Mouse (Mus musculus) natural killer cell, adult 2 months (primary cell): ENCODE data around the gene Kbtbd12.
A peak's percentile ranks its signal among the peaks of the same experiment; 100 is the strongest.

ENCODE experiments used
- DNase-seq, 2 experiments: peaks; one replicate each; pipeline ENCODE4 v3.0.0; 2022; ENCODE audit warnings: low spot score in 2 of 2

The Kbtbd12 gene

DNA sequence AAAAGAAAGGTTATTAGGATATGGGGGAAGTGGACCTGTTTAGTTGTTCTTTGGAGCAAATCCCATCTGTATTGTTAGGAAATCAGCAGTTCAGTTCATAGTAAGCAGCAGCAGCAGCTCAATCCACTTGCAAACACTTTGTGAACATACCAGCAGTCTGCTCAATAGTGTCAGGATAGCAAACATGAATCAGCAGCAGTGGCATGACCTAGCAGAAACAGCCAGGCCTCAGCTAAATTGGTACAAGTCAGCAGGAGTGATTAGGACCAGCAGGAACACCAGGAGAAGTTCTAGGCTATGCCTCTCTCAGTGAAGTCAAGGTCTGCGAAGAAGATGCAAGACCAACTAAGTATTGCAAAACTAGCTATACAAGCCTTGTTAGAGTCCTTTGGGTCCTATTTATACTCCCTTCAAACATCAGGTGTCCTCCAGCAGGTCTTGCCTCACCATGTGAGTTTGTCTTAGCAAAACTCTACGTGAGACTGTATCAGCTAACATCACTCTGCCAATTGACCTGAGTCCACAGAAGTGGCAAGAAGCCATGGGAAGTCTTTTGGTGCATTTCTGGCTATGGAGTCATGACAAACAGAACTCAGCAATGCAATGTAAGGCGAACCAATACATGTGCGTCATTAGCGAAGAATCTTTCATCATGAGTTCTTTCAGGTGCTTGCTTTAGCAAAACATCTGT lies at the start of gene Kbtbd12:
Kbtbd12 (minus strand) TSS at position 340 of the 691 bp plus-strand sequence.
- DNase-seq, result no peak

DNA sequence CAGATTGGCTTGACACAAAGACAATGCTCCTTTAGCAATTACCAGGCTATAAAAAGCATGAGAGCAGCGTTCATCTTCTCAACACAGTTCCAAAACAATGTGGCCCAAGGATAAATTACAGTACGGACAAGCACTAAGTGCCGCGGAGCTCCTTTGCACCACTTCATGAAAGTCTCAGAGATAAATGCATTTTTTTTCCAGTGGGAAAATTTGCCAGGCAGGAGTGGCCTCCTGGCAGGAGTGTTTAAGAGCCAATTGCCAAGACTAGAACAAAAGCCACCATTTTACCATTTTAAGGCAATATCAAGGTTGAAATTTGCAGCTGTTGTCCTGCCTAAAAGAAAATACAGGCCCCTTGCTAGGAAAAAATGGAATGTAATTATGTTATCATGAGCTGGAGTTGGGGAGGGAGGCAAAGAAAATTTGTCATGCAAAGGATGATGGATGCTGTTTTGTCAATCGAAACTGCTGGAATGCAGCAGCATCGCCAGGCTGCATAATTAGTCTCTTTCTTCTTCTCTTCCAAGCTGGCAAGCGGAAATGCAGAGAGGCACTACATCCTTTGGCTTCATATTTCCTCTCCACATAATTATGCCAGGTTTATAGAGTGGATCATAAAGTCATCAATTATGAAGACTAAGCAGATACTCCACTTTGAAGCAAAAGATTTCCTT lies 45.8 kb upstream of the Kbtbd12 start:
- no peak for DNase-seq

DNA sequence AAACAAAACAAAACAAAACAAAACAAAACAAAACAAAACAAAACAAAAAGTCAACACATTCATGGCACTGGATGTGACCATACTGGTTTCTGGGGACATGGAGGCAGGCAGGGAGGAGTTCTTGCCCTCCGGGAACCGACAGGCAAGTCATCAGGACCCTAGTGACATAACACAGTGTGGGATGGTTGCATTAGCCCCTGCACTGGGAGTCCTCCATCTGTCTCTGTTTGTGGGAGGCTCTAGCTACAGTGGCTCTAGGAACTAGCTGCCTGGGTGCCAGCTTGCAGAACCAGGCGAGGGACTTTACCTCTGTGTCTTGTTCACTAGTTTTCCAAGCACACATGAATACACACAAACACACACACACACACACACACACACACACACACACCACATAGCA lies 43.3 kb upstream of the Kbtbd12 start:
- no peak for DNase-seq

DNA sequence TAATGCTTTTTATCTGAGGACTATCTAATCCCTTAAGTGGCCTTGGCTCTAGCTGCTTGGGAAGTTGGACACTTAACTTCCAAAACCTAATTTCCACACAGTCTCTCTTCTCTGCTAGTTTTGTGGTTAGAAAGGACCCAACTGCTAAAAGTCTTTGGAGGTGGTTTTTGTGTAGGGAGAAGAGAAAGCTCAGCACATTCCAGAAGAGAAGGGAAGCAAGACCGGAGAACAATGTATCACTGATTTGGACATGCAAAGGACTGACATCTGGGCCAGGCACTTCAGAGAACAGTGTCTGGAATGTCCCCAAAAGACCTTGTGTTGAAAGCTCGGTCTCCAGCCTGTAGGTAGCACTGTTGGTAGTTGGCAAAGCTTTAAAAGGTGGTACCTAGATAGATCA lies 40.0 kb upstream of the Kbtbd12 start:
- no peak for DNase-seq

DNA sequence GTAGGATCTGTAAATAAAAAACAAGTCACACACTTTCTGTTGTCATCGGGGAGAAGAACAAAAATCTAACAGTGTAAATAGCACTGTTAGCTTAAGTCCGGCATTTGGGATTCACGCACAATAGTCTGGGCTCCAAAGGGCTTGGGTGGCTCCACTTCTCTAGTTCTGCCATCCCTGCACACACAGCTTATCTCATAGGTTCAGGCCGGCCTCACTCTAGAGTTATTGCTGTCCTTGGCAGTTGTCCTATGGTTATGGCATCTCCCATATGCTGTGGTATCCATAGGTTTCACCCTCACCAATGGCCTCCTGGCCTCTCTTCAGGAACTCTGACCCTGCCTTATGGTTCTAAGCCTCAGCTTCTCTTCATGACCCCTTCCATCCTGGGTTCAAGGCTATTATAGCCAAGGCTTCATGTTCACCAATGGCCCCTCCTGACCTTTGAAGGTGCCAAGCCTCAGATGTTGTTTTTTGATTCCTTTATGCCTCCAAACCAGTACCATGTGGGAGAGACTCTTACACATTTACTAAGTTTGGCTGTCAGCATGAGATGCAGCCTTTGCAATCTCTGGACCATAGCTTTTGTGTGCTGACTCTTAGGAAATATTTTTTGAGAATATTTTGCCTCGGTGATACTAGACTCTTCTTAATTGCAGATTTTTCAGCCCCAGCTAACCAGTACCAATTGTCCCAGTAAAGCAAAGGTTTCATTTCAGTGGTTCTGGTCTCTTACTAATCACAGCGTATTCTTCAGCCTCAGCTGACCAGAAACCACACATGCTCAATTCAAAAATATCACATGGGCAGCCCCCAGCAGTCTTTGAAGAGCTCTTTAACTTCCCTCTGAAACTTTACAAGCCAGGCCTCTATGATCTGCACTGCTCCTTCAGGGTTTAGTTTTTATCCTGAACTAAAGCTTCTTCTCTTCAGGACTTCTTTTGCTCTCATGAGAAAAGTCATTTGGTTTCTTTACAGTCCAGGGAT lies 39.3 kb upstream of the Kbtbd12 start:
- DNase-seq, result no peak

DNA sequence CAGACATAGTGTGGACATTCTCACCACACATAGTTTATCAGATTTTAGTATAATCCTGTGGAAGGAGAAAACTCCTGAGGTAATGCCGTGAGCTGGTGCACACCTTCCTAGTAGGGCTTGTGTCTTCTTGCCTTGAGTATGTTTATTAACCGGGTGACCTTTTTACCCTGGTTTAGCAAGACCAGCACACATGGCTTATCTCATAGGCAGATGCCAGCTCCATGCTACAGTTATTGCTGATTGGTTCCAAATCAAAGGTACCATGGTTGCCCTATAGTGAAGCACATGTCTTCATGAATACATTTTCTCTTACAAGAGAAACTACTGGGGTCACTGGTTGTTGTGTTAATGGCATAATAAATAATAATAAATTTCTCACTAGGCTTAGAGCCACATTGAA lies 38.1 kb upstream of the Kbtbd12 start:
- no peak for DNase-seq

DNA sequence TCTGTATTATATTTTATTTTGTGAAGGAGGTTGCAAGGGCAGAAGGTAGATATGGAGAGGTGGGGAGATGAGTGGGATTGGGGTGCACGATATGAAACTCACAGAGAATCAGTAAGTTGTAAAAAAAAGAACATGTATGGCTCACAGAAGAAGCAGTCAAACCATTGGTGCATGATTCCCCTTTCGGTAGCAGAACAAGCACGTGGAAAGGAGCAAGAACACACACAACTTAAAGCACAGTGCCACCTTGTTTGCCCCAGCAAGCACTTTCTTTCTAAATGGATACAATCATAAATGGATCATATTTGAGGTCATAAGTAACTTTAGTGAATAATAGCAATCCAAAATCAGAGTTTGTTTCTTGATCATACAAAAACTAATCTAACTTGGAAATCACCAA lies 24.5 kb upstream of the Kbtbd12 start:
- DNase-seq, result no peak

DNA sequence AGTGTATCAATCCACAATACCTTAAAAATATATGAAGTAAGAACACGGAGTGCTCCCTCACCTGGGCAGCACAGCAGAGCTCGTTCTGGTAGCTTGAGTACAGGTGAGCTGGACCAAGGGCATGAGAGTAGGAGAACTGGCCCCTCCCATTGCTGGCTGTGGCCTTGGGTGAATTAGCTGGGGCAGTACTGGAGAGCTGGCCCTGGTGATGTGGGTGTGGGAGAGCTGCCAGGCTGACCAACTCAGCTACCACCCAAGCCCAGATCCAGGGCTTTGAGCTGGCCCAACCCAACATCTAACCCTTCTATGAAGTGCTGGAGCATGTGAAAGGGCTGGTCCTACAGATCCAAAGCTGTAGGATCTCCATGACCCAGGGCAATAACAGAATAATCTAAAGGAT lies 23.9 kb upstream of the Kbtbd12 start:
- DNase-seq, result no peak

DNA sequence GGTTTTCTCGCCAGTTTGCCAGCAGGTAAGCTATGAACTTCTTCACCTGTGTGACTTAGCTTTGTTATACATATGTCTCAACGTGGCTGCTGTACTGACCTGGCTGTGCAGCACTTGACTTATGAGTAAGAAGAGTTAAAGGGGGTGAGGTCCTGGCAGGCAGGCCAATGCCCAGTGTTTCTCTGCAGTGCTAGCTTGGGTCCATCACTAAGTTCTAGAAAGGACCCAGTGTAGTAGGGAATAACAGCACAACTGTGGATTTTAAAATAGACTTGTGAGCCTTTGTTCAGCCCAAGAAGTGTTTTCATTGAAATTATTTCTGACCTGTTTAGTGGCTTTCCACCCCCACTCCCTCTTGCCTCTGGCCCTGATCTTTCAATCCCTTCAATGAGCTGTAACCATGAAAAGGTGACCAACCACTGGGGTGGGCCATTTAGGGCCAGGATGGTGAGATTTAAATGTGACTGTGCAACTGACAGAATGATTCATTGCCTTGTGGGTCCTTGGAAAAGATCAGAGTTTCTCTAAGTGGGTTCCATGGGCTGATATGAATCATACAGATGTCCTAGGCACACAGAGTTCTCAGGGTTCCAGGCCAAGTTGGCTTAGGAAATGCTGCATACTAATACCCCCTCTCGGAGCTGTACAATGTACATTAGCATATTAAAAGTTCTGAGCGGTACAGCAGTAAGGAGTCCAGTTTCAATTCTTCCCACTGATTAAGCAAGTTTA lies 10.0 kb upstream of the Kbtbd12 start:
- DNase-seq, result no peak

DNA sequence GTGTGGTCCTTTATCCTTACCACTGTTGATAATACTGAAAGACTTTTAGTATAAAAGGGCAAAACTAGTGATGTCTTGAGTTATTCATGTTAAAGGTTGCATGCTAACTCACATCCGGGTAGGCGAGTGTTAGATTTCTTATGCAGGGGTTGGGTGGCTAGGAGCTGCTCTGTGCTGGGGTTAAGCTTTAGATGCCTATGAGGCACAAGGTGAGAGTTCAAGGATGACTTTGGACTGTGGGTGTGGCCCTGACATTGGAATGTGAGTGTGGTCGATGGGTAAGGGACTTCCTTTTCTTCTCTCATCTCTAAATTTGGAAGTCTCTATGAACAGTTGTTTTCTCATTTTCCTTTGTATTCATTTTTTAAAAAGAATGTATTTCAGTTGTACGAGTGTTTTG lies 7.0 kb upstream of the Kbtbd12 start:
- no peak for DNase-seq

DNA sequence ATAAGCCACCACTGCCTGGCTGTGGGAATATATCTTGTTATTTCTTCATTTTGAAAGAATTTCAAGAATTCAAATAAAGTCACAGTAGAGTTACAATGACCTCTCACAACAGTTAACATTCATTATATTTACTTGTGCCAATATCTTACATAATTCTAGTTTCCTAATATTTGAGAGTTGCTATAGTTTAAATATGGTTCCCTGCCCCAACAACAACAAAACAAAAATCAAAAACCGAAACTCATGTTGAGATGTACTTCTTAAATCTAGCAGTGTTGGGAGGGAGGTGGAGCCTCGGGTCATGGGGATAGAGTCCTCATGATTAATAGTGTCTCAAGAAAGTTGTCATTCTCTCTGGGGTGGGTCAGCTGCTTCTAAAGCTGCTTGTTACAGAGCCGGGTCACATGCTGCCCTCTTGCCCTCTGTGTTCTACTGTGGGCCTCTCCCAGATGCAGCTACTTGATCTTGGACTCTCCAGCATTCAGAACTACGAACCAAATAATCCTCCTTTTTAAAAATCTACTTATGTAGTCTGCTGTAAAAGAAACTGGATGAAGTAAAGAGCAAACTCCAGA lies 3.7 kb upstream of the Kbtbd12 start:
- no peak for DNase-seq

DNA sequence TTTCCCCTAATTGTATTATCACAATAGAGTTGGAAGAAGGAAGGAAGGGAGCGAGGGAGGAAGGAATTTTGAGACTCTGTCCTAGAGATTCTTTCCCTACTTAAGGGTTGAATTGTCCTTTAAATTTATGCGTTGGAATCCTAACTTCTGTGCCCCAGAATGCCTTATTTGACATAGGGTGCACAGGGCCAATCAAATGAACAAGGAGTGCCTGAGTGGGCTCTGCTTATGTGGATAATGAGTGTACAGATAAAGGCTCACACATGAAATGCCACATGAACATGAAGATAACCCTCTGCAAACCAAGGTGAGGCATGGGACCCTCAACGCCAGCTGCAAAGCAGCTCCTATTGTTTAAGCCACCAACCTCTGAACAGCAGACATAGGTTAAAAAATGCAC lies 2.6 kb upstream of the Kbtbd12 start:
- DNase-seq, result no peak

DNA sequence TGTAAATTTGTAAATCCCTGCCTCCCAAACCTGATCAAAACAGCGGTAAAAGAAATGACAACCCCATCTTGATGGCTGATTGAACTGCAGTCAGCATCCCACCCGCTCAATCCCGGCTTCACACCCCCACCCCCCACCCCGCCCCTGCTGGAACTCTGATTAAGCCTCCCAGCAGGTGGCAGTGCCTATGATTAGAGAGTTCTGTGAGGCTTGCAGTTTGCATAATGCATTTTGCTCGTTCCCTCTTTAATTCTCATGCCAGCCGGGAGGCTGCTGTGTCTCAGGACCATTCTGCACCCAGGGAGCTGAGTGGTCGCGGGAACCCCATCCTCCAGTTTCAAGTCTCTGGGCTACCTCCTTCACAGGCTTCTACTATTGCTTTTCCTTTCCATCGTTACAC lies 2.2 kb upstream of the Kbtbd12 start:
- DNase-seq, result no peak

DNA sequence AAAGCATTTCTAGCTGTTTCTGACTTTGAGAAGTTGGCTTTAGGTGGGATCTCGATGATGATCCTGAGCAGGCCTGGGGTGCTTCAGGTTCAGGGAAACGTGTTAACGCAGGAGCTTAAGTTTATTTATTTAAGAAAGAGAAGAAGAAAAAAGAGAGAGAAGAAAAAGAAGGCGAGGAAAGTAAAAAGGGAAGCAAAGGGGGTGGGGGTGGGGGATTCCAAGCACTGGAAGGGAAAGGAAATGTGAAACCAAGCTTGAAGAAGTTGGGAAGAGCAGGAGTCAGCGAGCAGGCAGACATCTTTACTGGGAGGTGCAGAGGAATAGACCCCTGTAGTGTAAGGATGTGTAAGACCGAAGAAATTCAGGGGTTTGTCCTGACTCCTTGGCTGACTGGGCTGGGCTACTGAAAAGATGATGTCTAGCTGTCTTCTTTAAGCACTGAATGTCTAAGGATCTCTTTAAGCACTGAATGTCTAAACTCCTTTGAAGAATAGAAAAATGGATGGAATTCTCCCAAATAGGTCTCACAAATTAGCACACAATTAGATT lies 1.7 kb upstream of the Kbtbd12 start:
- DNase-seq, result no peak

DNA sequence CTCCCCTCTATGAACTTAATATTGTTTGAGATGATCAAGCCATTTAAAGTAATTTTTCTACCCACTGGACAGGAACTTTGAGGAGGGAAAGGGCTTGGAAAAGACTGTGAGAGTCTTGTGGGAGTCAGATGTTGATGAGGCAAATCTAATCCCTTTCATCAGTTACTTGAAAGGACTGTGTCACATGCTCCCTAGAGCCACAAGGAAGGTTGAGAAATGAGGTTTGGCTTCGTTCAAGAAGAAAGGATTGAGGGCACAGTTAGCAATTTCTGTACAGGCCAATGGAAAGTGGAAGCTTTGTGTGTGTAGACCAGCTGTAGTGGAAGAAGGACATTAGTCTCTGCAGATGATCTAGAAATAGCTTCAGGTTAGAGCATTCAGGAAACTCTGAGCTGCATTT lies 1.2 kb upstream of the Kbtbd12 start:
- no peak for DNase-seq

DNA sequence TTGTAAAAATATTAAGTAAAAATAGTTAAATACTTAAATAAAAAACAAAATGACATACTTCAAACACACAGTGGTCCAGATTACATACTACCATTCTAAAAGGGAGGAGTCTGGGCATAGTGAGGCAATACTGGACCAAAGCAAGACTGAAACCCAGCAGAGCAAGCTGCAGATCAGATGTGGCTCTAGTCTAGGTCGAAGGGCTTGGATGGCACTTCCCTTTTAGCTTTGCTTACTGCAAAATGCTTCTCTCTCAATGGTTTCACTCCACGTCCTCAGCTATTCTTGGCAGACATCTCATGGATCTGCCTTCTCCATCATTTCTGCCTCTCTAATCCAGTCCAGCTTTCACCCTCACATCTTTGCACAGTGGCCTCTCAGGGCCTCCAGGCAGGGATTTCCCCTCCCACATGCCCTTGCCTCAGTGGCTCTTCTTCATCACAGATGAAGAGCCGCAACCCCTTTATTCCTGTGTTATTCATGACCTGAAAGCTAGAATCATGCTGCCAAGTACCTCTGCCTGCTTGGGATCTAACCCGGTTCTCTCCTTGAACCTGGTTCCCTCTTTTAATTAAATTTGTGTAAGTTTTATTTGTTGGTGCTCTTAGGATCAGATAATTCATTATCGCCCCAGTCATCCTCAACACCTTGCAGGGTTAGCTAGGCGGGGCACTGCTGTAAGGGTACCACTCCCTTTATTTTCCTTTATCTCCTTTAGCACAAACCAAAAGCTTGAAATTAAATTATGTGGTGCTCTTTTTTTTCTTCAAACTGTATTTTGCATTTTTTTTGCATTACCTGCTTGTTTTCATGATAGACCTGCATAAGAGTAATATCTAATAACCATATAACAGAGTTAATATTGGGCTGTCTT lies 1.6 kb downstream of the Kbtbd12 start:
- no peak for DNase-seq

DNA sequence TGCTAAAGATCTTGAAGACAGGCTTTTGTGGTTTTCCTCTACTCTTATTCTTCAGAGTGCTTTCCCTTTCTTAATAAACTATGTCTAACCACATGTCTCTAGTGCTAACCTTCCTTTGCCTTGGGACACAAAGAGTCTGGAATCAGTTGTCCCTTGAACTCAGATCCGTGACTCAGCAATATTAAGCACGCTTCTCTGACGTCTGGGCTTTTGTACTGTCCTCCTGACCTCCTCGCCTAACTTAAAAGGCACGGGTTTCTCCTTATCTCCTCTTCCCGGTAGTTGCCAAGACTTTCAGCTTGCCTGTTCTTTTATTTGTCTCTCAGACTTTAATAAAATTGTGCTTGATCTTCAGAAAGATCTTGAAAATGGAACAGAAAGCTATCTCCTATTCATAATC lies 6.5 kb downstream of the Kbtbd12 start:
- no peak for DNase-seq

DNA sequence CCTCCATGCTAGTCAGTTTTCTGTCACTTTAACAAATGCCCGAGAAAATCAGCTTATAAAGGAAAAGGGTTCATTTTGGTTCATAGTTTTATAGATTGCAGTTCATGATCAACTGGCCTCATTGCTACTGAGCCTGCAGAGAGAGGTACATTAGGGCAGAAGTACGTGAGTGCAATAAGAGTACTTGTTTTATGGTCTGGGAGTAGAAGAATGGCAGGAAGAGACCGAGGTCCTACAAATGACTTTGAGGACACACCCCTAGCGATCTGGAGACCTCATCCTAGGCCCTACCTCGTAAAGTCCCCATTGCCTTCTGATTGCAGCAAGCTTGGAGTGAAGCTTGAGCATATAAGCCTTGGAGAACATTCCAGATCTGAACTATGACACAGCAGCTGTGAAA lies 7.2 kb downstream of the Kbtbd12 start:
- DNase-seq, result no peak

DNA sequence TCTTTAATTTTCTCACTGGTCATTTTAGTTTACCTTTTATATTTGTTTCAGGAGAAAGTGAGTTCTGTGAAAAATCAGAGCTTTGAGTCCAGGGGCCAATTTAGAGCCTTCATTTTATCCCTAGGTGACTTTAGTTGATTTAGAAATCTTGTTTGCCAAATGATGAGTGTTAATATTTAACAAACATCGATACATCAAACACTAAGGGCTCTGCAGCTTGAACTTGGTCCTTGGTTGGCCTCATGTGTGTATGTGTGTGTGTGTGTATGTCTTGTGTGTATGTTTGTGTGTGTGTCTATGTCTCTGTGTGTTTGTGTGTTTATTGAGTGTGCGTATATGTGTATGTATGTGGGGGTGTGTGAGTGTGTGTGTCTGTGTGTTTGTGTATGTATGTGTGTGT lies 7.9 kb downstream of the Kbtbd12 start:
- DNase-seq, result no peak

DNA sequence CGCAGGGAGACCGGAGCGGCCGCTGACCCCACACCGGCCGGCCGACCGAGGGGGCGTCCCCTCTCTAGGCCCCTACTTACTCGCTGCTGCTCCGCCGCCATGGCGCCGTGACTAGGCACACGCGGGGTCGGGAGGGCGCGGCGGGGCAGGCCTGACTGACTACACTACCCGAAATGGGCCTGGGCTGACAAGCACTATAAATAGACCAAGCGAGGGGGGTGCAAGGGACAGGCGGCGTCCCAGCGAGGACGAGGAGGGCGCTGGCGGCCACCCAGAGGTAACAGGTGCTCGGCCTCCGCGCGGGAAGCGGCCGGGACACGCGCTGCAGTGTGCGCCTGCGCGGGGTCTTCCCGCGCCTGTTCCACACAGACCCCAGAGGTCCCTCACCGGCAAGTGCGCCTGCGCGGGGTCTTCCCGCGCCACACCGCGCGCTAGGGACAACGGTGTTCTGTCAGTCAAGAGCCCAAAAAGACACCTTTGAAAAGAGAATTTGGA lies 10.4 kb downstream of the Kbtbd12 start:
- DNase-seq, result peak in 1 of 2 experiments; percentile 21
